Mouse (Mus musculus): ENCODE results near the gene Teddm2. TPM values are rescaled to one million over a fixed set of nuclear protein-coding genes. Genes with fewer than 3 reads are reported as not detected.

Gene Teddm2
- total and polyA plus RNA-seq, 3 experiments: 0.08 to 0.22 TPM; not detected in 1

DNA sequence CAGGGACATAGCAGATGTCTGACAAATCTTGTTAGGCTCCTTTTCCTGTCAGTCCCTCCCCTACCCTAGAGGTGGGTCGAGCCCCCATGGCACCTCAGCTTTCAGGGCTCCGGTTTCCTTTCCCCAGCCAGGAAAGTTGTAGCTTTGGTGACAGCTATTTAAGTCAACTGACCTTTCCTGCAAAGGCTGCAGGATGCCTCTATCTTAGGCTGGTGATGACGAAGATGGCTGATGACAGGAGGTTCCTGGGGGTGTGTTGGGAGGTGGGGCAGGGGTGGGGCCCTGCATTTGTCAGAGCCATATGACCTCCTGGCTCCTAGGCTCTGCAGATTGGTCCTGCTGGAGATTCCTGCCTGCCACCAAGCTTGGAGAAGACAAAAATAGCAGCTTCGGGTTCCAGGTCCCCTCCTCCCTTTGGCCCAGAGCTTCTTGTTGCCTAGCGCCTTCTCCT, 22.6 kb upstream of the Teddm2 start:
- no peaks in the 10 kb centered on the region for H3K9me3 ChIP-seq (replicated peaks; ENCODE audit: insufficient read depth, low read length)
- H3K36me3 ChIP-seq (ENCODE audit: control insufficient read depth in 1 of 2, insufficient read depth in 2 of 2, low read length in 2 of 2): no peaks in the 10 kb centered on the region
- DNase-seq (ENCODE audit: low read depth, low spot score): no peak
- H3K9ac ChIP-seq (ENCODE audit: control insufficient read depth, low read depth, low read length, poor library complexity, severe bottlenecking): no peak overlapping the region
- no peaks in the 10 kb centered on the region for H3K79me2 ChIP-seq (ENCODE audit: control insufficient read depth, insufficient read depth, low read length, poor library complexity)
- no peaks in the 10 kb centered on the region for H3K27me3 ChIP-seq (ENCODE audit: control insufficient read depth in 1 of 2, insufficient read depth in 2 of 2, low read length in 2 of 2)
- TF ChIP-seq POLR2AphosphoS5 (IDR thresholded peaks at IDR 0.05; ENCODE audit: borderline replicate concordance, low read depth, low read length) (no peak), CHD2 (IDR thresholded peaks at IDR 0.05; ENCODE audit: low read length) (no peak), MYB (IDR thresholded peaks at IDR 0.05; ENCODE audit: low read depth, low read length) (no peak), CHD1 (IDR thresholded peaks at IDR 0.05; ENCODE audit: low read depth, low read length) (no peak), MAFK (IDR thresholded peaks at IDR 0.05; ENCODE audit: borderline replicate concordance, low read depth, low read length) (no peak), CTCF (IDR thresholded peaks at IDR 0.05 in 2 of 3, conservative IDR thresholded peaks at IDR 0.05 in 1 of 3; ENCODE audit: control insufficient read depth in 1 of 3, insufficient read depth in 1 of 3, low read depth in 2 of 3, low read length in 3 of 3, poor library complexity in 1 of 3, severe bottlenecking in 1 of 3) (no peak), ETS1 (IDR thresholded peaks at IDR 0.05; ENCODE audit: low read depth, low read length) (no peak), ELF1 (IDR thresholded peaks at IDR 0.05; ENCODE audit: low read depth, low read length) (no peak), POLR2A (IDR thresholded peaks at IDR 0.05; ENCODE audit: control insufficient read depth in 1 of 2, insufficient read depth in 1 of 2, low read depth in 1 of 2, low read length in 2 of 2, poor library complexity in 1 of 2) (no peak), NRF1 (IDR thresholded peaks at IDR 0.05; ENCODE audit: insufficient read depth, low read depth, low read length, poor library complexity, severe bottlenecking) (no peak), TCF12 (IDR thresholded peaks at IDR 0.05; ENCODE audit: low read depth, low read length) (no peak), MEF2A (IDR thresholded peaks at IDR 0.05; ENCODE audit: extremely low read depth, insufficient replicate concordance, low read depth, low read length, poor library complexity, severe bottlenecking) (no peak)
- no peak overlapping the region for H3K27ac ChIP-seq (ENCODE audit: control insufficient read depth, low read depth, low read length)
- H3K4me3 ChIP-seq (ENCODE audit: control insufficient read depth in 1 of 2, insufficient read depth in 1 of 2, low read depth in 2 of 2, low read length in 2 of 2): no peak overlapping the region
- peaks cover 0 to 3% of the 10 kb centered on the region in 2 experiments; a peak in 1 of 4 replicates for H3K4me1 ChIP-seq (ENCODE audit: control insufficient read depth in 1 of 2, insufficient read depth in 2 of 2, low read length in 2 of 2)

DNA sequence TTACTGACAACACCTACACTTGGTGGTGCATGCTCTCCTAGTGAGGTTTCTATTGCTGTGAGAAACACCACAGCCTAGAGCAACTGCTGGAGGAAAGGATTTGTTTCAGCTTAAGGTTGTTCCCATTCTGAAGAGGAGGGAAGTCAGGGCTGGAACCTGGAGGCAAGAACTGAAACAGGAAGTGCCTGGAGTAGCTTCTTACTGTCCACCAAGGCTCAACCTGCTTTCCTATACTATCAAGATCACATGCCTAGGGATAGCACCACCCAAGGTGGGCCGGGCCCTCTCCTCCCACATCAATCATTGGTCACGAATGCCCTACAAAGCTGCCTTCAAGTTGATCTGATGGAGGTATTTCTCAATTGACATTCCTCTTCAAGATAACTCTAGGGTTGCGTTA, 21.6 kb upstream of the Teddm2 start:
- Histone ChIP-seq H3K9me3 (replicated peaks; ENCODE audit: insufficient read depth, low read length) (no peaks in the 10 kb centered on the region), H3K27me3 (ENCODE audit: control insufficient read depth in 1 of 2, insufficient read depth in 2 of 2, low read length in 2 of 2) (no peaks in the 10 kb centered on the region), H3K9ac (ENCODE audit: control insufficient read depth, low read depth, low read length, poor library complexity, severe bottlenecking) (no peak overlapping the region), H3K4me1 (ENCODE audit: control insufficient read depth in 1 of 2, insufficient read depth in 2 of 2, low read length in 2 of 2) (peaks cover 0 to 3% of the 10 kb centered on the region in 2 experiments; a peak in 1 of 4 replicates), H3K36me3 (ENCODE audit: control insufficient read depth in 1 of 2, insufficient read depth in 2 of 2, low read length in 2 of 2) (no peaks in the 10 kb centered on the region), H3K27ac (ENCODE audit: control insufficient read depth, low read depth, low read length) (no peak overlapping the region), H3K4me3 (ENCODE audit: control insufficient read depth in 1 of 2, insufficient read depth in 1 of 2, low read depth in 2 of 2, low read length in 2 of 2) (no peak overlapping the region), H3K79me2 (ENCODE audit: control insufficient read depth, insufficient read depth, low read length, poor library complexity) (no peaks in the 10 kb centered on the region)
- TF ChIP-seq MYB (IDR thresholded peaks at IDR 0.05; ENCODE audit: low read depth, low read length) (no peak), ZC3H11A (IDR thresholded peaks at IDR 0.05; ENCODE audit: low read depth, low read length) (no peak), USF1 (IDR thresholded peaks at IDR 0.05; ENCODE audit: low read depth, low read length) (no peak), POLR2AphosphoS2 (IDR thresholded peaks at IDR 0.05; ENCODE audit: low read length) (no peak), SIN3A (IDR thresholded peaks at IDR 0.05; ENCODE audit: low read length) (no peak), ZMIZ1 (IDR thresholded peaks at IDR 0.05; ENCODE audit: low read depth, low read length) (no peak), MXI1 (IDR thresholded peaks at IDR 0.05; ENCODE audit: low read depth, low read length) (no peak), POLR2A (IDR thresholded peaks at IDR 0.05; ENCODE audit: control insufficient read depth in 1 of 2, insufficient read depth in 1 of 2, low read depth in 1 of 2, low read length in 2 of 2, poor library complexity in 1 of 2) (no peak), ELF1 (IDR thresholded peaks at IDR 0.05; ENCODE audit: low read depth, low read length) (no peak), CTCF (IDR thresholded peaks at IDR 0.05 in 2 of 3, conservative IDR thresholded peaks at IDR 0.05 in 1 of 3; ENCODE audit: control insufficient read depth in 1 of 3, insufficient read depth in 1 of 3, low read depth in 2 of 3, low read length in 3 of 3, poor library complexity in 1 of 3, severe bottlenecking in 1 of 3) (no peak), BHLHE40 (IDR thresholded peaks at IDR 0.05; ENCODE audit: borderline replicate concordance, low read depth, low read length) (no peak), MAFK (IDR thresholded peaks at IDR 0.05; ENCODE audit: borderline replicate concordance, low read depth, low read length) (no peak)
- DNase-seq (ENCODE audit: low read depth, low spot score): no peak

Data from MEL (cell line).